Mouse (Mus musculus) forebrain, embryonic 14.5 days (tissue): ENCODE data around the gene Ubr2. TPM values are rescaled to one million over a fixed set of nuclear protein-coding genes. Genes with fewer than 3 reads are reported as not detected.
A peak's percentile ranks its signal among the peaks of the same experiment; 100 is the strongest.

Experiments
- ATAC-seq: fragments of 200-750 bp; cut with Nextera tagmentation; 2 replicates; pipeline ENCODE4 v1.8.0; 2017; ENCODE audit warnings: mild to moderate bottlenecking, moderate library complexity
- DNase-seq: peaks from one replicate; pipeline ENCODE4 v3.0.0-alpha.2; 2015; ENCODE audit warnings: low spot score
- H3K27ac ChIP-seq: fragments of 300-500 bp; sonication (generic); 2 replicates; pipeline ENCODE4 v1.5.1; 2014; ENCODE audit warnings: low read depth, mild to moderate bottlenecking, control low read depth, low read length, moderate library complexity
- H3K27me3 ChIP-seq: fragments of 300-500 bp; sonication (generic); replicated peaks from 2 replicates; pipeline ENCODE4 v1.6.1; 2014; ENCODE audit warnings: low read length, control low read depth, mixed read lengths; ENCODE audit not compliant: control insufficient read depth, insufficient read depth
- H3K36me3 ChIP-seq: fragments of 300-500 bp; sonication (generic); 2 replicates; pipeline ENCODE4 v1.6.1; 2014; ENCODE audit warnings: low read length, control low read depth; ENCODE audit not compliant: control insufficient read depth, insufficient read depth
- H3K4me1 ChIP-seq: fragments of 300-500 bp; sonication (generic); 2 replicates; pipeline ENCODE4 v1.6.1; 2014; ENCODE audit warnings: antibody characterized with exemption, low read length, control low read depth; ENCODE audit not compliant: control insufficient read depth, insufficient read depth
- H3K4me2 ChIP-seq: fragments of 300-500 bp; sonication (generic); 2 replicates; pipeline ENCODE4 v1.6.1; 2014; ENCODE audit warnings: mild to moderate bottlenecking, control low read depth, low read length
- H3K4me3 ChIP-seq: fragments of 300-500 bp; sonication (generic); 2 replicates; pipeline ENCODE4 v1.5.1; 2014; ENCODE audit warnings: low read depth, low read length, control low read depth
- H3K9ac ChIP-seq: fragments of 300-500 bp; sonication (generic); 2 replicates; pipeline ENCODE4 v1.6.1; 2014; ENCODE audit warnings: mild to moderate bottlenecking, low read length, control low read depth, moderate library complexity
- H3K9me3 ChIP-seq: fragments of 300-500 bp; sonication (generic); replicated peaks from 2 replicates; pipeline ENCODE4 v1.6.1; 2016; ENCODE audit warnings: low read length, control low read depth, mixed read lengths; ENCODE audit not compliant: control insufficient read depth
- WGBS: fragments of 180-500 bp; shearing (Covaris S2); extraction: QIAGEN DNeasy Blood & Tissue Kit; methylation state at CpG from one replicate; pipeline ENCODE4 v1.1.7; 2014; 5-methylcytosine and 5-hydroxymethylcytosine counted together
- polyA plus RNA-seq: library from polyadenylated mRNA; unstranded; fragments of >200 nt; fragmentation: Nextera tagmentation; extraction: Ambion mirVana; gene quantifications from 2 replicates; pipeline ENCODE4 v1.2.1, GENCODE M21; 2014

Ubr2 gene
- polyA plus RNA-seq, 1 experiment from 2014 or later = 14.7 TPM

DNA sequence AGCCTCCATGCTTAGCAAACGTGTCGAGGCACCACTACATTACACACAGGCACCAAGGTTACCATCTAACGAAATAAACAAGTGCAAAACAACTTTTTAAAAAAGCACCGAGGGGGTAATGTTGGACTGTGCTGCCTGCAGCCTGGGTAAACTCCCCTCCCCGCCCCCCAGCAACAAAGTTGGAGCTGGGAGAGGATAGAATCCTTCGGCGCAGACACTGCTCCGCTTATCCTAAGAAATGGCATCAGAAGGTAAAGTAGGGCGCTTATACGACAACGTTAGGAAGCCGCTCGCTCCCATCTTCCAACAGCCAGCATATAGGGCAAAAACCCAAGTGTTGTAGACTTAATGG, 834 bp downstream of the Ubr2 start:
- Histone ChIP-seq H3K27ac (peak overlapping the region; percentile 79; the same call in 1 of the 2 replicates), H3K27me3 (no peaks in the 10 kb centered on the region), H3K4me2 (peak overlapping the region; percentile 86), H3K36me3 (0 out of 2 replicates have a peak, but pooled peaks cover 11% of the 10 kb centered on the region), H3K9ac (peak overlapping the region; percentile 86), H3K9me3 (no peaks in the 10 kb centered on the region), H3K4me3 (peak overlapping the region; percentile 87), H3K4me1 (peaks cover 14% of the 10 kb centered on the region)
- ATAC-seq (no peak), DNase-seq (no peak)
- under 1% methylated on average over 13 of the region's 13 CpGs for whole genome bisulfite sequencing

GRCm38 (mm10) chr17:47009016-47009415, 1.3 kb downstream of the Ubr2 start:
- Histone ChIP-seq H3K36me3 (0 out of 2 replicates have a peak, but pooled peaks cover 11% of the 10 kb centered on the region), H3K4me2 (peak overlapping the region; percentile 86), H3K9ac (peak overlapping the region; percentile 86), H3K4me3 (peak overlapping the region; percentile 87), H3K9me3 (no peaks in the 10 kb centered on the region), H3K4me1 (peaks cover 14% of the 10 kb centered on the region), H3K27ac (no peak overlapping the region), H3K27me3 (no peaks in the 10 kb centered on the region)
- ATAC-seq (no peak), DNase-seq (no peak)
- WGBS = 28% methylated on average over 6 of the region's 6 CpGs

GRCm38 (mm10) chr17:47008506-47008905, 1.9 kb downstream of the Ubr2 start:
- DNase-seq = no peak

DNA sequence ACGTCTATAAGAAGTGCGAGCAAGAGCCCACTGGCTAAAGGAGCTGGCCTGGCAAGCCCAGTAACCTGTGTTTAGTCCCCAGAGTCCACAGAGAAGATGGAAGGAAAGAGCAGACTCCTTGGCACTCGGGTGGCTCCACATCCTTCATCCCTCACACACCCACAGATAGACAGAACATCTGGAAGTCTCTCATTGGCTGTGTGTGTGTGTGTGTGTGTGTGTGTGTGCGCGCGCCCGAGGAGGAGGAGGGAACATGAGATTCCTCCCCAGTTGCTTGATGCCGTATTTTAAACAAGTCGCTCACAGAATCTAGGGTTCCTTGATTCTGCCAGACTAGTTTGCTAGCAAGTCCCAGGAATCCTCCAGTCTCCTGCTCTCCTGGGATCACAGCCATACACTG, 3.6 kb downstream of the Ubr2 start:
- WGBS = 93% methylated on average over 9 of the region's 9 CpGs
- Histone ChIP-seq H3K4me2 (no peak overlapping the region), H3K27me3 (no peaks in the 10 kb centered on the region), H3K27ac (no peak overlapping the region), H3K4me3 (no peak overlapping the region), H3K4me1 (peaks cover 14% of the 10 kb centered on the region), H3K9ac (no peak overlapping the region), H3K36me3 (0 out of 2 replicates have a peak, but pooled peaks cover 11% of the 10 kb centered on the region), H3K9me3 (no peaks in the 10 kb centered on the region)
- ATAC-seq (no peak), DNase-seq (no peak)

More at GRCm38 (mm10) chr17:47008506-47008905, 1.9 kb downstream of the Ubr2 start:
- 0 out of 2 replicates have a peak, but pooled peaks cover 11% of the 10 kb centered on the region for H3K36me3 ChIP-seq
- no peak for ATAC-seq
- peak overlapping the region; percentile 86 for H3K4me2 ChIP-seq
- H3K27ac ChIP-seq = no peak overlapping the region
- 76% methylated on average over 8 of the region's 8 CpGs for WGBS
- no peaks in the 10 kb centered on the region for H3K9me3 ChIP-seq
- no peak overlapping the region for H3K4me3 ChIP-seq
- peak overlapping the region; percentile 86; the same call in 1 of the 2 replicates for H3K9ac ChIP-seq
- H3K4me1 ChIP-seq = peaks cover 14% of the 10 kb centered on the region
- no peaks in the 10 kb centered on the region for H3K27me3 ChIP-seq

DNA sequence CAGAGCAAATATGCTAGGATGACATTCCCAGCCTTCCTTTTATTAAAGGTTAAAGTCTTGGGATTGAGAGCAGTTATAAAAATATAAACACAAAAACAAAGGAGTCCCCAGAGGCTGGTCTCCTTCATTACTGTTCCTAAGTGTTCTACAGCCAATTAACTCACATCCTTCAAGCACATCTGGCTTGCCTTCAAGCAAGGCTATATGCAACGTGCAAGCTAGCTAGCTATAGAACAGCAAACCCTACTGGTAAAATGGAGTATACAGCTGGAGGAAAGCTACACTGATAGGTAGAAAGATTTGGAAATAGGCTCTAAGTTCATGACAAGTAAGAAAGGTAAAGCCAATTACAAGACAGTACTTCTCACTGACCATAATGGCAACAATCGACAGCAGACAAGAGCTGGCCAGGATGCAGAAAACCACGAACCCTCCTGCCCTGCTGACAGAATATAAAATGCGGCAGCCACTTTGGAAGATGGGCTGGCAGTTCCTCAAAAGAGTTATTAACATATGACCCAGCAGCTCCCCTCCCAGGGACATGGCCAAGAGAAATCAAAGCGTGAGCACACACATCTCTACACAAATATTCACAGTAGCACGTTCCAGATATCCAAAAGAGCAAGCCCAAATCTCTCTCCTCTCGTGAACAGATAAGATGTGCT, 4.5 kb downstream of the Ubr2 start:
- ATAC-seq (no peak), DNase-seq (no peak)
- H3K4me3 ChIP-seq = no peak overlapping the region
- H3K36me3 ChIP-seq = 0 out of 2 replicates have a peak, but pooled peaks cover 11% of the 10 kb centered on the region
- no peaks in the 10 kb centered on the region for H3K9me3 ChIP-seq
- 80% methylated on average over 7 of the region's 7 CpGs for WGBS
- no peak overlapping the region for H3K9ac ChIP-seq
- H3K4me1 ChIP-seq = peaks cover 14% of the 10 kb centered on the region
- no peak overlapping the region for H3K4me2 ChIP-seq
- H3K27ac ChIP-seq = no peak overlapping the region
- H3K27me3 ChIP-seq = no peaks in the 10 kb centered on the region

- no peak overlapping the region for H3K4me3 ChIP-seq
- no peak overlapping the region for H3K9ac ChIP-seq
- no peak overlapping the region for H3K27ac ChIP-seq
- no peak for ATAC-seq
- H3K9me3 ChIP-seq = no peaks in the 10 kb centered on the region
- H3K4me2 ChIP-seq = no peak overlapping the region
- H3K36me3 ChIP-seq = peaks cover 33% of the 10 kb centered on the region
- no peak for DNase-seq
- WGBS = 89% methylated on average over 8 of the region's 8 CpGs
- no peaks in the 10 kb centered on the region for H3K27me3 ChIP-seq
- H3K4me1 ChIP-seq = 0 out of 2 replicates have a peak, but pooled peaks cover under 1% of the 10 kb centered on the region
Observed at GRCm38 (mm10) chr17:47003305-47003704, 7.1 kb downstream of the Ubr2 start.

DNA sequence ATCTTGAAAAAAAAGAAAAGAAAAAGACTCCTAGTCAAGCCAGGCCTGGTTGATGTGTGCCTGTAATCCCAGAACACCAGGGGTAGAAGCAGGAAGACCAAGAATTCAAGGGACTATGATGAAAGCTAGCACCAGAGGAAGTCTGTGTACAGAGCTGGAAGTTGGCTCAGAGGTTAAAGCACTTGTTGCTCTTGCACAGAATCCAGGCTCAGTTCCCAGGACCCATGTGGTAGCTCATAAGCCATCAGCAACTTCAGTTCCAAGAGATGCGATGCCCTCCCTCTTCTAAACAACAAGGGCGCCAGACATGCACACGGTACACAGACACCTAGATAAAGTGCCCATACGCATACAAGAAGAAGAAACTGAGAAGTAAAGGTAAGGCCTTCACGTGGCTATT, 8.0 kb downstream of the Ubr2 start:
- Histone ChIP-seq H3K9ac (no peak overlapping the region), H3K27me3 (no peaks in the 10 kb centered on the region), H3K36me3 (peaks cover 41% of the 10 kb centered on the region), H3K4me3 (no peak overlapping the region), H3K4me1 (no peaks in the 10 kb centered on the region), H3K9me3 (no peaks in the 10 kb centered on the region), H3K4me2 (no peak overlapping the region), H3K27ac (no peak overlapping the region)
- DNase-seq (no peak), ATAC-seq (no peak)
- WGBS = 89% methylated on average over 5 of the region's 5 CpGs

DNA sequence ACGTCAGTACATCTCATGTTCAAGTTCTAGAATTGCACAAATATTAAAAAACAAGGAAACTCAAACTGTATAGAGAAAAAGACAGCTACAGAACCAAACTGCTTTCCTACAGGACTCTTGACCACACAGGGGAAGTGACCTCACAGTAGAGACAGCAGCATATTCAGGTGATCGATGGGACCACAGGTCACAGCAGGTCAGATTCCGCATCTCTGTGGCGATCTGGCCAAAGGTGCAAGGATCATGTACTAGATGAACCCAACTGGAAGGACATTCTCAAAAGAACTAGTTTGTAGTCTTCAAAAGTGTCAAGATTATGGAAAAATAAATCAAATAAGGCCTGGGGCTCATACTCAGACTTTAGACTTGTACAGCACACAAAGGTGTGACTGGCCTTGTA, 11.5 kb downstream of the Ubr2 start:
- ATAC-seq (no peak), DNase-seq (no peak)
- no peaks in the 10 kb centered on the region for H3K9me3 ChIP-seq
- H3K27ac ChIP-seq = no peak overlapping the region
- no peak overlapping the region for H3K9ac ChIP-seq
- no peaks in the 10 kb centered on the region for H3K27me3 ChIP-seq
- peaks cover 40% of the 10 kb centered on the region for H3K36me3 ChIP-seq
- 97% methylated on average over 4 of the region's 4 CpGs for WGBS
- H3K4me1 ChIP-seq = no peaks in the 10 kb centered on the region
- no peak overlapping the region for H3K4me3 ChIP-seq
- H3K4me2 ChIP-seq = no peak overlapping the region

DNA sequence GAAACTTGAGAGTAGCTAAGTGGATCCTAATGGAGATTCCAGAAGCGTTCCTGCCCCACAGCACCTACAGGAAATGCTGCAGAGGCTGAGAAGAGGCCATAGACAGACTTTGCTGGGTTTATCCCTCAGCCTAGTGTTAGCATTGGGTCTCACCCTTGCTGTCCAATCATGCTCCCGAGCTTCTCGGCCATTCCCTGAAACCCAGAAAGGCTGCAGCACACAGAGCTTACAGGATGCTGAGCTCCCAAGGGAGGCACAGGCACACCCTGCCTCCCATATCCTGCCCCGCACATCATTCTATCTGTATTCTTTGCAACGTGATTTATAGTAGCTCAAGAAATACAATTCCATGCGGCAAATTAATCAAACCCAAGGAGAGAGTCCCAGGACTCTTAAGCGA, 13.9 kb downstream of the Ubr2 start:
- Histone ChIP-seq H3K27me3 (no peaks in the 10 kb centered on the region), H3K4me1 (no peaks in the 10 kb centered on the region), H3K27ac (no peak overlapping the region), H3K4me2 (no peak overlapping the region), H3K9me3 (no peaks in the 10 kb centered on the region), H3K4me3 (no peak overlapping the region), H3K9ac (no peak overlapping the region), H3K36me3 (peaks cover 54% of the 10 kb centered on the region)
- WGBS = 88% methylated on average over 7 of the region's 7 CpGs
- no peak for DNase-seq
- no peak for ATAC-seq
